Mouse (Mus musculus) kidney, adult 2 months (tissue): ENCODE results near the gene Hist1h3d. TPM values are rescaled to one million over a fixed set of nuclear protein-coding genes. Genes with fewer than 3 reads are reported as not detected.
"Not testable (repeated sequence)": the region's sequence is repeated elsewhere in the genome, so short reads cannot be mapped to it uniquely, and the experiment has no call there.

Experiments
- DNase-seq: peaks from one replicate; pipeline ENCODE4 v3.0.0; 2021
- H3K27ac ChIP-seq: fragments of 200-500 bp; 2 replicates; pipeline ENCODE4 v1.5.1; 2012; ENCODE audit warnings: low read depth, low read length, control low read depth, inconsistent platforms; ENCODE audit not compliant: insufficient read depth
- H3K27me3 ChIP-seq: fragments of 200-500 bp; replicated peaks from 2 replicates; pipeline ENCODE4 v1.6.1; 2012; ENCODE audit warnings: mild to moderate bottlenecking, moderate library complexity, low read length, inconsistent platforms; ENCODE audit not compliant: control insufficient read depth, insufficient read depth
- H3K36me3 ChIP-seq: fragments of 200-500 bp; 2 replicates; pipeline ENCODE4 v1.6.1; 2012; ENCODE audit warnings: mild to moderate bottlenecking, moderate library complexity, low read length, inconsistent platforms; ENCODE audit not compliant: control insufficient read depth, insufficient read depth
- H3K4me1 ChIP-seq: fragments of 200-500 bp; 2 replicates; pipeline ENCODE4 v1.6.1; 2011; ENCODE audit warnings: low read length; ENCODE audit not compliant: control insufficient read depth, insufficient read depth
- H3K4me3 ChIP-seq: fragments of 200-500 bp; 2 replicates; pipeline ENCODE4 v1.5.1; 2011; ENCODE audit warnings: mild to moderate bottlenecking, low read depth, low read length, control low read depth; ENCODE audit not compliant: insufficient read depth
- POLR2A ChIP-seq: fragments of 200-500 bp; IDR thresholded peaks from one replicate; pipeline ENCODE4 v1.6.1; 2011; ENCODE audit warnings: low read depth, low read length, control low read depth
- whole genome bisulfite sequencing: fragments of 180-500 bp; shearing (Covaris S2); methylation state at CpG from one replicate; pipeline ENCODE4 v1.1.7; 2018; 5-methylcytosine and 5-hydroxymethylcytosine counted together
- polyA plus RNA-seq: library from polyadenylated mRNA; depleted of rRNA; stranded (reverse); fragments of >200 nt; gene quantifications from 2 replicates; pipeline ENCODE4 v1.2.3, GENCODE M21; 2012; rRNA removed

The Hist1h3d gene
- polyA plus RNA-seq, 1 experiment, result 0.88 TPM

- DNase-seq, result peak; percentile 94
- Histone ChIP-seq H3K4me3 (peak within 1 kb of the TSS; percentile 69), H3K27ac (peak within 1 kb of the TSS; percentile 86)
- not testable (repeated sequence) for H3K27me3 ChIP-seq, H3K4me1 ChIP-seq, H3K36me3 ChIP-seq
- WGBS, result under 1% methylated on average over 53 of the region's 53 CpGs
- TF ChIP-seq POLR2A, result peak; percentile 98
Observed at GRCm38 (mm10) chr13:23622175-23622671, 46.7 kb downstream of the Hist1h3d start, which contains the start of gene Hist1h1e. Gene Hist1h1e (minus strand): TSS chr13:23622558.

GRCm38 (mm10) chr13:23622861-23623450 lies 47.4 kb downstream of the Hist1h3d start:
- Histone ChIP-seq H3K27ac (peak overlapping the region; percentile 85), H3K4me3 (no peak overlapping the region), H3K4me1 (peaks cover 2% of the 10 kb centered on the region; the same call in 1 of the 2 replicates), H3K27me3 (no peaks in the 10 kb centered on the region), H3K36me3 (no peaks in the 10 kb centered on the region)
- peak; percentile 43 for DNase-seq
- 21% methylated on average over 7 of the region's 7 CpGs for WGBS
- no peak for TF ChIP-seq POLR2A

Other genes with a start within 250 kb of the Hist1h3d start
- 1.1 and 1.9 TPM in 2 replicates for gene Zfp322a, start 206.6 kb upstream of the Hist1h3d start, polyA plus RNA-seq
- 3.3 and 3.9 TPM in 2 replicates for gene Abt1, start 151.9 kb upstream of the Hist1h3d start, polyA plus RNA-seq
- not detected in 2 replicates for gene Btn1a1, start 109.9 kb upstream of the Hist1h3d start, polyA plus RNA-seq
- gene Btn2a2, start 86.9 kb upstream of the Hist1h3d start, polyA plus RNA-seq, result not detected in 2 replicates
- gene Hist1h4h, start 44.7 kb upstream of the Hist1h3d start, polyA plus RNA-seq, result 44.7 and 57.5 TPM in 2 replicates
- 4.3 and 8.0 TPM in 2 replicates for gene Hist1h2af, start 41.9 kb upstream of the Hist1h3d start, polyA plus RNA-seq
- 0.25 and 0.58 TPM in 2 replicates for gene Hist1h3g, start 40.3 kb upstream of the Hist1h3d start, polyA plus RNA-seq
- gene Hist1h2bh, start 32.4 kb upstream of the Hist1h3d start, polyA plus RNA-seq, result 0.27 and 0.36 TPM in 2 replicates
- 0.74 and 0.87 TPM in 2 replicates for gene Hist1h3f, start 31.7 kb upstream of the Hist1h3d start, polyA plus RNA-seq
- 1.4 and 2.5 TPM in 2 replicates for gene Hist1h4f, start 24.1 kb upstream of the Hist1h3d start, polyA plus RNA-seq
- gene Hist1h1d, start 22.5 kb upstream of the Hist1h3d start, polyA plus RNA-seq, result 0.05 and 0.09 TPM in 2 replicates
- 3.8 and 4.3 TPM in 2 replicates for gene Hist1h3e, start 13.4 kb upstream of the Hist1h3d start, polyA plus RNA-seq
- gene Hist1h2ae, start 4.5 kb upstream of the Hist1h3d start, polyA plus RNA-seq, result 0.22 and 0.58 TPM in 2 replicates
- gene Hist1h2bg, start 4.4 kb upstream of the Hist1h3d start, polyA plus RNA-seq, result 3.1 and 4.6 TPM in 2 replicates
- gene Hist1h2bf, start 1.6 kb upstream of the Hist1h3d start, polyA plus RNA-seq, result 0.30 and 0.99 TPM in 2 replicates
- gene Hist1h2ad, start 1.4 kb upstream of the Hist1h3d start, polyA plus RNA-seq, result not detected in 2 replicates
- 3.7 and 5.4 TPM in 2 replicates for gene Hist1h4d, start 5.8 kb downstream of the Hist1h3d start, polyA plus RNA-seq
- gene Hist1h2be, start 45.4 kb downstream of the Hist1h3d start, polyA plus RNA-seq, result 1.2 TPM in 2 replicates
- 1.2 and 1.4 TPM in 2 replicates for gene Hist1h1e, start 46.8 kb downstream of the Hist1h3d start, polyA plus RNA-seq
- gene Hist1h2ac, start 108.2 kb downstream of the Hist1h3d start, polyA plus RNA-seq, result 0.43 and 0.44 TPM in 2 replicates
- gene Hist1h2bc, start 108.4 kb downstream of the Hist1h3d start, polyA plus RNA-seq, result 473 and 571 TPM in 2 replicates
- gene Hist1h1t, start 120.1 kb downstream of the Hist1h3d start, polyA plus RNA-seq, result not detected in 2 replicates
- 9.4 and 10.3 TPM in 2 replicates for gene Hist1h4c, start 122.7 kb downstream of the Hist1h3d start, polyA plus RNA-seq
- 21.2 and 21.4 TPM in 2 replicates for gene Hfe, start 135.1 kb downstream of the Hist1h3d start, polyA plus RNA-seq
- 68.7 and 76.0 TPM in 2 replicates for gene Hist1h1c, start 163.0 kb downstream of the Hist1h3d start, polyA plus RNA-seq
- 0.39 and 1.1 TPM in 2 replicates for gene Hist1h3c, start 169.8 kb downstream of the Hist1h3d start, polyA plus RNA-seq
- gene Hist1h2bb, start 171.0 kb downstream of the Hist1h3d start, polyA plus RNA-seq, result 2.0 and 2.8 TPM in 2 replicates
- gene Hist1h2ab, start 175.4 kb downstream of the Hist1h3d start, polyA plus RNA-seq, result 1.3 and 1.5 TPM in 2 replicates
- 0.88 and 1.4 TPM in 2 replicates for gene Hist1h3b, start 176.5 kb downstream of the Hist1h3d start, polyA plus RNA-seq
- 3.1 and 5.3 TPM in 2 replicates for gene Hist1h4b, start 181.2 kb downstream of the Hist1h3d start, polyA plus RNA-seq
- 0.91 and 2.3 TPM in 2 replicates for gene Hist1h4a, start 185.5 kb downstream of the Hist1h3d start, polyA plus RNA-seq
- gene Hist1h3a, start 186.6 kb downstream of the Hist1h3d start, polyA plus RNA-seq, result 0.74 and 1.5 TPM in 2 replicates
- 0.22 TPM in 1 of 2 replicates, not detected in the other for gene Hist1h1a, start 187.9 kb downstream of the Hist1h3d start, polyA plus RNA-seq
- gene Trim38, start 194.2 kb downstream of the Hist1h3d start, polyA plus RNA-seq, result 0.05 TPM in 1 of 2 replicates, not detected in the other
- gene Slc17a2, start 231.2 kb downstream of the Hist1h3d start, polyA plus RNA-seq, result 6.9 and 13.7 TPM in 2 replicates